Mouse (Mus musculus): ENCODE data around the gene Nup85. TPM values are rescaled to one million over a fixed set of nuclear protein-coding genes. Genes with fewer than 3 reads are reported as not detected.

The Nup85 gene
- total and polyA plus RNA-seq, 3 experiments: 362 to 370 TPM; not detected in 1

GRCm38 (mm10) chr11:115616371-115616770, 52.1 kb downstream of the Nup85 start (continued):
- TF ChIP-seq MEF2A (IDR thresholded peaks at IDR 0.05; ENCODE audit: extremely low read depth, insufficient replicate concordance, low read depth, low read length, poor library complexity, severe bottlenecking) (no peak), GABPA (IDR thresholded peaks at IDR 0.05; ENCODE audit: low read depth, low read length) (no peak)

DNA sequence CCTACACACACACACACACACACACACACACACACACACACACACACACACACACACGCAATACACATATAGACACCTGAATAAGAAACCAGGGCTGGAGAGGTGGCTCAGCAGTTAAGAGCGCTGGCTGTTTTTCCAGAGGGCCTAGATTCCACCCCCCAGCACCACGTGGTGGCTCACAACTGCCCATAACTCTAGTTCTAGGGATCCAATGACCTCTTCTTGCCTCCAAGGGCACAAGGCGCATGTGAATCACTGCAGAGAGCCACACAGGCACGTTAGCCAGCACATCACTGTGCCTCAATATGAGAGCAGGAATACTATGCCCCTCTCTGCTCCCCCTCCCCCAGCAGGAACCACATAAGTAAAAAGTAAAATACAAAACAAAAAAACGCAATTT, 52.7 kb downstream of the Nup85 start:
- H3K4me3 ChIP-seq (ENCODE audit: control insufficient read depth in 1 of 2, insufficient read depth in 1 of 2, low read depth in 2 of 2, low read length in 2 of 2): no peak overlapping the region
- peaks cover 5% of the 10 kb centered on the region; the same call in 1 of the 2 replicates for H3K79me2 ChIP-seq (ENCODE audit: control insufficient read depth, insufficient read depth, low read length, poor library complexity)
- peaks cover 0 to 5% of the 10 kb centered on the region in 2 experiments; a peak in 3 of 4 replicates for H3K36me3 ChIP-seq (ENCODE audit: control insufficient read depth in 1 of 2, insufficient read depth in 2 of 2, low read length in 2 of 2)
- H3K27me3 ChIP-seq (ENCODE audit: control insufficient read depth in 1 of 2, insufficient read depth in 2 of 2, low read length in 2 of 2): no peaks in the 10 kb centered on the region
- H3K4me1 ChIP-seq (ENCODE audit: control insufficient read depth in 1 of 2, insufficient read depth in 2 of 2, low read length in 2 of 2): peaks cover 0 to 6% of the 10 kb centered on the region in 2 experiments; a peak in 2 of 4 replicates
- H3K9me3 ChIP-seq (replicated peaks; ENCODE audit: insufficient read depth, low read length): no peaks in the 10 kb centered on the region
- TF ChIP-seq MYB (IDR thresholded peaks at IDR 0.05; ENCODE audit: low read depth, low read length) (no peak), MAX (IDR thresholded peaks at IDR 0.05; ENCODE audit: low read length) (no peak), KAT2A (conservative IDR thresholded peaks at IDR 0.05; ENCODE audit: low read depth, low read length) (no peak), GABPA (IDR thresholded peaks at IDR 0.05; ENCODE audit: low read depth, low read length) (no peak), TBP (IDR thresholded peaks at IDR 0.05; ENCODE audit: low read depth, low read length) (no peak), CHD2 (IDR thresholded peaks at IDR 0.05; ENCODE audit: low read length) (no peak), TCF12 (IDR thresholded peaks at IDR 0.05; ENCODE audit: low read depth, low read length) (no peak), ZC3H11A (IDR thresholded peaks at IDR 0.05; ENCODE audit: low read depth, low read length) (no peak), NRF1 (IDR thresholded peaks at IDR 0.05; ENCODE audit: insufficient read depth, low read depth, low read length, poor library complexity, severe bottlenecking) (no peak), POLR2AphosphoS5 (IDR thresholded peaks at IDR 0.05; ENCODE audit: borderline replicate concordance, low read depth, low read length) (no peak), POLR2AphosphoS2 (IDR thresholded peaks at IDR 0.05; ENCODE audit: low read length) (no peak), USF2 (IDR thresholded peaks at IDR 0.05; ENCODE audit: borderline replicate concordance in 1 of 2, insufficient read depth in 1 of 2, low read depth in 1 of 2, low read length in 2 of 2) (no peak), ZKSCAN1 (IDR thresholded peaks at IDR 0.05; ENCODE audit: low read depth, low read length) (no peak), MAFK (IDR thresholded peaks at IDR 0.05; ENCODE audit: borderline replicate concordance, low read depth, low read length) (no peak), NELFE (IDR thresholded peaks at IDR 0.05; ENCODE audit: low read depth, low read length) (no peak), MXI1 (IDR thresholded peaks at IDR 0.05; ENCODE audit: low read depth, low read length) (no peak), UBTF (IDR thresholded peaks at IDR 0.05; ENCODE audit: borderline replicate concordance, insufficient read depth, low read depth, low read length) (no peak), CTCF (IDR thresholded peaks at IDR 0.05 in 2 of 3, conservative IDR thresholded peaks at IDR 0.05 in 1 of 3; ENCODE audit: control insufficient read depth in 1 of 3, insufficient read depth in 1 of 3, low read depth in 2 of 3, low read length in 3 of 3, poor library complexity in 1 of 3, severe bottlenecking in 1 of 3) (no peak), MYC (IDR thresholded peaks at IDR 0.05; ENCODE audit: low read depth, low read length) (no peak)
- DNase-seq (ENCODE audit: low read depth, low spot score): no peak
- no peak overlapping the region for H3K27ac ChIP-seq (ENCODE audit: control insufficient read depth, low read depth, low read length)
- H3K9ac ChIP-seq (ENCODE audit: control insufficient read depth, low read depth, low read length, poor library complexity, severe bottlenecking): no peak overlapping the region
